12 mouse cellular contexts compared by ENCODE assay signal in genomic region chr5:119553469-119553868, GRCm38 (mm10).
DNase-seq lines count a peak whose midpoint lies in the region; ATAC-seq and TF ChIP-seq lines count a peak whose summit lies in the region.
"Had no signal": no experiment of that assay in that cellular context is flagged by ENCODE, and none has a peak within 500 bp of the region (broad histone marks: within the 10 kb centered on the region; RNA-seq: fewer than 3 reads in every experiment).

No protein-coding gene starts in this region.

- no peaks in the 10 kb centered on the region for H3K36me3 ChIP-seq in forebrain, embryonic 10.5 days (replicated peaks)
- H3K36me3 ChIP-seq in forebrain, embryonic 15.5 days: no peaks in the 10 kb centered on the region
- no peaks in the 10 kb centered on the region for H3K36me3 ChIP-seq in midbrain, postnatal 0 days (ENCODE audit: insufficient read depth, low read length)
- H3K36me3 ChIP-seq in midbrain, embryonic 16.5 days (ENCODE audit: control insufficient read depth, insufficient read depth, low read length): no peaks in the 10 kb centered on the region

- peaks cover 8% of the 10 kb centered on the region for H3K9me3 ChIP-seq in forebrain, embryonic 10.5 days
- no peaks in the 10 kb centered on the region for H3K9me3 ChIP-seq in forebrain, embryonic 15.5 days
- H3K9me3 ChIP-seq in midbrain, postnatal 0 days (ENCODE audit: low read length): no peaks in the 10 kb centered on the region
- no peaks in the 10 kb centered on the region for H3K9me3 ChIP-seq in midbrain, embryonic 16.5 days (replicated peaks; ENCODE audit: control insufficient read depth, low read length, poor library complexity, severe bottlenecking)

- H3K9ac ChIP-seq in forebrain, embryonic 15.5 days (replicated peaks): no peak overlapping the region
- no peak overlapping the region for H3K9ac ChIP-seq in midbrain, postnatal 0 days (replicated peaks; ENCODE audit: low read length, poor library complexity, severe bottlenecking)
- H3K9ac ChIP-seq in midbrain, embryonic 16.5 days (ENCODE audit: low read depth, low read length): no peak overlapping the region

- DNase-seq in forebrain, embryonic 10.5 days (ENCODE audit: extremely low spot score, low spot score): no peak
- DNase-seq in midbrain, postnatal 0 days (ENCODE audit: low spot score): peak; percentile 66
- DNase-seq in left cerebral cortex, adult 9 months (ENCODE audit: low spot score in 2 of 2): peak; percentile 25 to 39
- peak; percentile 24 for DNase-seq in telencephalon, adult 2 months (ENCODE audit: low read depth, low spot score)
- DNase-seq in MN1 (ENCODE audit: low spot score) (no peak), adipocyte (ENCODE audit: low spot score) (no peak)
- DNase-seq: cerebellum, adult 11 months; heart, postnatal 10 days; kidney, postnatal 25 days had no signal

- no peak; the same call in 1 of the 2 replicates for ATAC-seq in forebrain, embryonic 15.5 days (replicated peaks)
- ATAC-seq in midbrain, postnatal 0 days (ENCODE audit: low FRiP score): no peak
- ATAC-seq in midbrain, embryonic 16.5 days: no peak

- no peak overlapping the region for H3K4me3 ChIP-seq in forebrain, embryonic 10.5 days
- no peak overlapping the region for H3K4me3 ChIP-seq in forebrain, embryonic 15.5 days
- H3K4me3 ChIP-seq in midbrain, postnatal 0 days (ENCODE audit: low read depth, low read length): no peak overlapping the region
- H3K4me3 ChIP-seq in midbrain, embryonic 16.5 days (ENCODE audit: low read depth, low read length): no peak overlapping the region

- H3K4me2 ChIP-seq in forebrain, embryonic 15.5 days (replicated peaks): no peak overlapping the region
- H3K4me2 ChIP-seq in midbrain, postnatal 0 days (ENCODE audit: low read depth, low read length, poor library complexity, severe bottlenecking): no peak overlapping the region
- H3K4me2 ChIP-seq in midbrain, embryonic 16.5 days (ENCODE audit: low read length): no peak overlapping the region

- H3K27ac ChIP-seq in forebrain, embryonic 10.5 days: peak overlapping the region; percentile 44; the same call in 1 of the 2 replicates
- no peak overlapping the region for H3K27ac ChIP-seq in forebrain, embryonic 15.5 days (replicated peaks)
- 0 out of 2 replicates have a peak overlapping the region, but pooled peaks have one; percentile 18 for H3K27ac ChIP-seq in midbrain, postnatal 0 days (ENCODE audit: low read depth, low read length)
- H3K27ac ChIP-seq in midbrain, embryonic 16.5 days (ENCODE audit: low read length): no peak overlapping the region
- H3K27ac ChIP-seq: macrophage had no signal

- WGBS in forebrain, embryonic 10.5 days: 66% methylated on average over 5 of the region's 5 CpGs
- WGBS in forebrain, embryonic 15.5 days: 13% methylated on average over 5 of the region's 5 CpGs
- WGBS in midbrain, postnatal 0 days: 40% methylated on average over 5 of the region's 5 CpGs
- 38% methylated on average over 5 of the region's 5 CpGs for WGBS in midbrain, embryonic 16.5 days

- peaks cover 22% of the 10 kb centered on the region for H3K4me1 ChIP-seq in forebrain, embryonic 10.5 days
- peaks cover 9% of the 10 kb centered on the region for H3K4me1 ChIP-seq in forebrain, embryonic 15.5 days
- H3K4me1 ChIP-seq in midbrain, postnatal 0 days (ENCODE audit: insufficient read depth, low read length): no peaks in the 10 kb centered on the region
- no peaks in the 10 kb centered on the region for H3K4me1 ChIP-seq in midbrain, embryonic 16.5 days (ENCODE audit: control insufficient read depth, insufficient read depth, low read length)

- no peaks in the 10 kb centered on the region; the same call in 1 of the 2 replicates for H3K27me3 ChIP-seq in forebrain, embryonic 10.5 days (ENCODE audit: poor library complexity, severe bottlenecking)
- no peaks in the 10 kb centered on the region for H3K27me3 ChIP-seq in forebrain, embryonic 15.5 days
- no peaks in the 10 kb centered on the region for H3K27me3 ChIP-seq in midbrain, postnatal 0 days (ENCODE audit: insufficient read depth, low read length)
- no peaks in the 10 kb centered on the region for H3K27me3 ChIP-seq in midbrain, embryonic 16.5 days (ENCODE audit: control insufficient read depth, insufficient read depth, low read depth, low read length)

- TF ChIP-seq CTCF in midbrain, postnatal 0 days (IDR thresholded peaks at IDR 0.05): no peak

Comparison
In these comparisons a context has a peak if more than half of its experiments do, and no peak if none do; other contexts are left out.
1. H3K27ac ChIP-seq: peak in forebrain, embryonic 10.5 days (single experiment) and midbrain, postnatal 0 days (single experiment); none in forebrain, embryonic 15.5 days (single experiment) and midbrain, embryonic 16.5 days (single experiment).
2. DNase-seq: peak in midbrain, postnatal 0 days (single experiment), left cerebral cortex, adult 9 months (2 of 2) and telencephalon, adult 2 months (single experiment); none in forebrain, embryonic 10.5 days (single experiment), MN1 (single experiment) and adipocyte (single experiment).